Mouse (Mus musculus): ENCODE data around the gene Shank3. TPM values are rescaled to one million over a fixed set of nuclear protein-coding genes. Genes with fewer than 3 reads are reported as not detected.

The Shank3 gene
- polyA plus RNA-seq, 1 experiment = 5.6 TPM

DNA sequence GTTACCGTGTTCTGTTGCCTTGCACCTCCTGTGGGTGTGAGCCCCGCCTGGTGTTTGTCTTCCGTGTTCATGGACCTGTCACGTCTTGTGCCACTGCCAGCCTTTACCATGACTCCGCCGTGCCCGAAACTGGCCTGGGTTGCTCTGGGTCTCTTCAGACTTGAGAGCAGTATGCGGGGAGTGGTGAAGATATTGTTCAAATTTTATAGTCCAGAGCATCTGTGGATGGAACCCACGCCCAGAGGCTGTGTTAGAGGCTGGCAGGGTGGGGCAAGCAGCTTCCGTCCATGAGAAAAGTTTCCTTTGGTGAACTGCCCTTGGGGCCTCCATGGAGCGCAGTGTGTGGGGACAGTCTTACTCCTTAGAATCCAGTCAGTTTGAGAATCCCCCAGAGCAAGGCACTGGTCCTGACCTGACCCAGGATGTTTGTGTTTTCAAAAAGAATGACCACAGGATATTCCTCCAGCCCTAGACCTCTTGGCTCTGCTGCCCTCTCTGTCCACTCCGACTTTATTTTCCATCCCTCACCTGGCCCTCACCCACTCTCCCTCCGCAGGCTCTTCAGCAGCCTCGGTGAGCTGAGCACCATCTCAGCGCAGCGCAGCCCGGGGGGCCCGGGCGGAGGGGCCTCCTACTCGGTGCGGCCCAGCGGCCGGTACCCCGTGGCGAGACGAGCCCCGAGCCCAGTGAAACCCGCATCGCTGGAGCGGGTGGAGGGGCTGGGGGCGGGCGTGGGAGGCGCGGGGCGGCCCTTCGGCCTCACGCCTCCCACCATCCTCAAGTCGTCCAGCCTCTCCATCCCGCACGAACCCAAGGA, 58.0 kb downstream of the Shank3 start:
- Histone ChIP-seq H3K9ac (ENCODE audit: low read depth, poor library complexity, severe bottlenecking) (peak overlapping the region; percentile 24; the same call in 1 of the 2 replicates), H3K27me3 (ENCODE audit: control insufficient read depth, insufficient read depth, low read length, poor library complexity, severe bottlenecking) (no peaks in the 10 kb centered on the region), H3K27ac (ENCODE audit: insufficient read depth, low read length) (no peak overlapping the region), H3K4me3 (ENCODE audit: low read depth, low read length) (peak overlapping the region; percentile 57), H3K4me1 (ENCODE audit: control insufficient read depth, insufficient read depth, low read length) (no peaks in the 10 kb centered on the region), H3K36me3 (ENCODE audit: control insufficient read depth, insufficient read depth, low read length, poor library complexity, severe bottlenecking) (no peaks in the 10 kb centered on the region), H3K9me3 (replicated peaks; ENCODE audit: control insufficient read depth, insufficient read depth, low read length, poor library complexity, severe bottlenecking) (no peaks in the 10 kb centered on the region)
- TF ChIP-seq EP300 (IDR thresholded peaks at IDR 0.05; ENCODE audit: insufficient read depth, low read depth, low read length) = no peak
- no peak for TF ChIP-seq POLR2A (IDR thresholded peaks at IDR 0.05; ENCODE audit: insufficient read depth, low read length)
- TF ChIP-seq CTCF (IDR thresholded peaks at IDR 0.05; ENCODE audit: low read depth, low read length) = no peak

DNA sequence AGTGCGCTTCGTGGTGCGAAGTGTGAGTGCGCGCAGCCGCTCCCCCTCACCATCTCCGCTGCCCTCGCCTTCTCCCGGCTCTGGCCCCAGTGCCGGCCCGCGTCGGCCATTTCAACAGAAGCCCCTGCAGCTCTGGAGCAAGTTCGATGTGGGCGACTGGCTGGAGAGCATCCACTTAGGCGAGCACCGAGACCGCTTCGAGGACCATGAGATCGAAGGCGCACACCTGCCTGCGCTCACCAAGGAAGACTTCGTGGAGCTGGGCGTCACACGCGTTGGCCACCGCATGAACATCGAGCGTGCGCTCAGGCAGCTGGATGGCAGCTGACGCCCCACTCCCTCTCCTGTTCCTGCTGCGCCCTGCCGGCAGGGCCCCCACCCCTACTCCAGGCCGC, 58.6 kb downstream of the Shank3 start:
- no peaks in the 10 kb centered on the region for H3K9me3 ChIP-seq (replicated peaks; ENCODE audit: control insufficient read depth, insufficient read depth, low read length, poor library complexity, severe bottlenecking)
- no peak for TF ChIP-seq CTCF (IDR thresholded peaks at IDR 0.05; ENCODE audit: low read depth, low read length)
- no peak for TF ChIP-seq POLR2A (IDR thresholded peaks at IDR 0.05; ENCODE audit: insufficient read depth, low read length)
- no peak for TF ChIP-seq EP300 (IDR thresholded peaks at IDR 0.05; ENCODE audit: insufficient read depth, low read depth, low read length)
- no peaks in the 10 kb centered on the region for H3K27me3 ChIP-seq (ENCODE audit: control insufficient read depth, insufficient read depth, low read length, poor library complexity, severe bottlenecking)
- H3K36me3 ChIP-seq (ENCODE audit: control insufficient read depth, insufficient read depth, low read length, poor library complexity, severe bottlenecking) = no peaks in the 10 kb centered on the region
- H3K4me3 ChIP-seq (ENCODE audit: low read depth, low read length) = peak overlapping the region; percentile 32
- peak overlapping the region; percentile 24; the same call in 1 of the 2 replicates for H3K9ac ChIP-seq (ENCODE audit: low read depth, poor library complexity, severe bottlenecking)
- H3K4me1 ChIP-seq (ENCODE audit: control insufficient read depth, insufficient read depth, low read length) = no peaks in the 10 kb centered on the region
- no peak overlapping the region for H3K27ac ChIP-seq (ENCODE audit: insufficient read depth, low read length)

DNA sequence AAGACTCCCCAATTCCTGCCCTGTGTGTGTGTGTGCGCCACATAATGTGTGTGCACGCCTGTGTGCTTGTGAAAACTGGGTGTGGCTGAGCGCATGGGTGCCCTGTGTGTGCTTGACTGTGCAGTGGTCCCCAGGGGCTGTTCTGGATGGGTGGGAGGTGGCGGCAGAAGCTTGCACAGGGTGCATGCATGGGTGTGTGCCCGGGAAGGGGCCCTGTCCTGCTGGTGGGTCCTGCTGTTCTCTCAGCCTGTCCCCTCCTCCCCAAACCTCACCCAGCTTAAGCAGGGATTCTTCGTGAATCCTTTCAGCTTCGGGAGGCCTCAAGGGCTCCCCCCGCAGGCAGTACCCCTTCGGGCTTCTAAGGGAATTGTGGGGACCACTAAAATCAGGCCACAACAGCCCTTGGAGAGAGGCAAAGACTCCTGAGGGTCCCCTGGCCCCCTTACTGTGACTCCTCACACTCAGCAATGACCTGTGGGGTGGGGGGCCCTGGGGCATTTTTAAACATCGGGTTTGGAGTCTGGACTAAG, 59.8 kb downstream of the Shank3 start:
- no peaks in the 10 kb centered on the region for H3K36me3 ChIP-seq (ENCODE audit: control insufficient read depth, insufficient read depth, low read length, poor library complexity, severe bottlenecking)
- H3K9me3 ChIP-seq (replicated peaks; ENCODE audit: control insufficient read depth, insufficient read depth, low read length, poor library complexity, severe bottlenecking) = no peaks in the 10 kb centered on the region
- no peak overlapping the region for H3K4me3 ChIP-seq (ENCODE audit: low read depth, low read length)
- H3K27me3 ChIP-seq (ENCODE audit: control insufficient read depth, insufficient read depth, low read length, poor library complexity, severe bottlenecking) = no peaks in the 10 kb centered on the region
- H3K4me1 ChIP-seq (ENCODE audit: control insufficient read depth, insufficient read depth, low read length) = no peaks in the 10 kb centered on the region
- H3K27ac ChIP-seq (ENCODE audit: insufficient read depth, low read length) = no peak overlapping the region
- H3K9ac ChIP-seq (ENCODE audit: low read depth, poor library complexity, severe bottlenecking) = no peak overlapping the region
- TF ChIP-seq CTCF (IDR thresholded peaks at IDR 0.05; ENCODE audit: low read depth, low read length) (peak; percentile 40), POLR2A (IDR thresholded peaks at IDR 0.05; ENCODE audit: insufficient read depth, low read length) (no peak)

DNA sequence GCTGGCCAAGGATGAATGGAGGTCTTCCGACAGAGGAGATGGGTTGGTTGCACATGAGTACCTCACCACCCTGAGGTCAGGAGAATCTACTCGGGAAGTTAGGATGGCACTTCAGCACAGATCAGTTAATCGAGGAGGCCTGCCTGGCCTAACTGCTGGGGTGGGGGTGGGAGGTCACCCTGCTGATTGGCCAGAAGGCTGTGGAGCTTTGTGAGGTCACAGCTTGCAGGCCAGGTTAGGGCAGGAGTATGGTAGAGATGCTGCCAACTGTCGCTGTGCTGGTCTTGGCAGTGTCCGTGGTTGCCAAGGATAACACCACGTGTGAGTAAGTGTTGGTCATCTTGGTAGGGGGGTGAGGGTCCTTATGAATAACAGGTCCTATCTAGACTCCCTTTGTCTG, 68.7 kb downstream of the Shank3 start, which contains the start of gene Acr:
Gene Acr (plus strand): TSS at position 213 of the 400 bp plus-strand sequence.
- no peak within 1 kb of the TSS for H3K27ac ChIP-seq (ENCODE audit: insufficient read depth, low read length)
- H3K4me3 ChIP-seq (ENCODE audit: low read depth, low read length) = no peak within 1 kb of the TSS
- no peaks in the 10 kb centered on the region for H3K36me3 ChIP-seq (ENCODE audit: control insufficient read depth, insufficient read depth, low read length, poor library complexity, severe bottlenecking)
- H3K9me3 ChIP-seq (replicated peaks; ENCODE audit: control insufficient read depth, insufficient read depth, low read length, poor library complexity, severe bottlenecking) = no peaks in the 10 kb centered on the region
- TF ChIP-seq EP300 (IDR thresholded peaks at IDR 0.05; ENCODE audit: insufficient read depth, low read depth, low read length) = no peak
- TF ChIP-seq POLR2A (IDR thresholded peaks at IDR 0.05; ENCODE audit: insufficient read depth, low read length) = no peak
- TF ChIP-seq CTCF (IDR thresholded peaks at IDR 0.05; ENCODE audit: low read depth, low read length) = no peak
- no peaks in the 10 kb centered on the region for H3K27me3 ChIP-seq (ENCODE audit: control insufficient read depth, insufficient read depth, low read length, poor library complexity, severe bottlenecking)
- no peaks in the 10 kb centered on the region for H3K4me1 ChIP-seq (ENCODE audit: control insufficient read depth, insufficient read depth, low read length)
- no peak within 1 kb of the TSS for H3K9ac ChIP-seq (ENCODE audit: low read depth, poor library complexity, severe bottlenecking)

DNA sequence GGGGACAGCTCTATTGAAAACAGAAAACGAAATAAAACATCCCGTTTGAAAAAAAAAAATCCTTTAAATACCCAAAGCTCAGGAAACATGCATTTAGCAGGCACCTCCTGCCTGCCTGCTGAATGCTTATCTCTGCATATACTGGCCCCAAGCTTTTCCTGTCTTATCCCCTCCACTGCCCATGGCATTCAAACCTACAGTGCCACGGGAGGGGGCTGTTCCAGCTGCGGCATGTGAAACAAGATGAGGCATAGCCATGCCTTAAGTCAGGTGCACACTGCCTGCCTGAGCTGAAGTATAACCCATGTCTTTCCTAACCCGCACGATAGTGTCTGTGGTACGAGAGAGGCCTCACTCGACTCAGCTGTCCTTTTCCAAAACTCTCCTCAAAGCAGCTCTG, 72.7 kb downstream of the Shank3 start:
- Histone ChIP-seq H3K4me3 (ENCODE audit: low read depth, low read length) (no peak overlapping the region), H3K9ac (ENCODE audit: low read depth, poor library complexity, severe bottlenecking) (no peak overlapping the region), H3K27ac (ENCODE audit: insufficient read depth, low read length) (no peak overlapping the region), H3K27me3 (ENCODE audit: control insufficient read depth, insufficient read depth, low read length, poor library complexity, severe bottlenecking) (no peaks in the 10 kb centered on the region), H3K9me3 (replicated peaks; ENCODE audit: control insufficient read depth, insufficient read depth, low read length, poor library complexity, severe bottlenecking) (no peaks in the 10 kb centered on the region), H3K36me3 (ENCODE audit: control insufficient read depth, insufficient read depth, low read length, poor library complexity, severe bottlenecking) (no peaks in the 10 kb centered on the region), H3K4me1 (ENCODE audit: control insufficient read depth, insufficient read depth, low read length) (no peaks in the 10 kb centered on the region)
- no peak for TF ChIP-seq CTCF (IDR thresholded peaks at IDR 0.05; ENCODE audit: low read depth, low read length)

DNA sequence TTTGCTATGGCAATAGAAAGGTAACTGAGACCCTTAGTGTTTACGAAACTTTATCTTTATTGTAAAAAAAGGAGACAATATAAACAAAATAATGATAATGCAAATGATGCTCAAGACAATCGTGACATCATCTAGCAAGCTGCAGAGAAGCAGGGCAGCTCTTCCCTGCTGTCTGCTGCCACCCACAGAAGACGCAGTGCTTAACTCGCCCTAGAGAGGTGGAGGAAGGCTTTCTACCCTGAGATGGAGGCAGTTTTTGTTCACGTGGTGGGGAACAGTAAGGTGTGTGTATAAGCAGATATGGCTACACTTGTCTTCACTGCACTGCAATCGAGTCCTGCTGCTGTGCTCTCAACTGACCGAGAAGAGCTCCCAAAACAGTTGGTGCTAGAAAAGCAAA, 83.1 kb downstream of the Shank3 start:
- Histone ChIP-seq H3K27ac (ENCODE audit: insufficient read depth, low read length) (no peak overlapping the region), H3K27me3 (ENCODE audit: control insufficient read depth, insufficient read depth, low read length, poor library complexity, severe bottlenecking) (no peaks in the 10 kb centered on the region), H3K9ac (ENCODE audit: low read depth, poor library complexity, severe bottlenecking) (no peak overlapping the region), H3K36me3 (ENCODE audit: control insufficient read depth, insufficient read depth, low read length, poor library complexity, severe bottlenecking) (no peaks in the 10 kb centered on the region), H3K4me1 (ENCODE audit: control insufficient read depth, insufficient read depth, low read length) (no peaks in the 10 kb centered on the region), H3K9me3 (replicated peaks; ENCODE audit: control insufficient read depth, insufficient read depth, low read length, poor library complexity, severe bottlenecking) (no peaks in the 10 kb centered on the region), H3K4me3 (ENCODE audit: low read depth, low read length) (no peak overlapping the region)
- TF ChIP-seq EP300 (IDR thresholded peaks at IDR 0.05; ENCODE audit: insufficient read depth, low read depth, low read length) (no peak), POLR2A (IDR thresholded peaks at IDR 0.05; ENCODE audit: insufficient read depth, low read length) (no peak), CTCF (IDR thresholded peaks at IDR 0.05; ENCODE audit: low read depth, low read length) (no peak)

All from ES-Bruce4 (cell line).